Comparison of ENCODE assay signal across 20 mouse cellular contexts in the genomic region with DNA sequence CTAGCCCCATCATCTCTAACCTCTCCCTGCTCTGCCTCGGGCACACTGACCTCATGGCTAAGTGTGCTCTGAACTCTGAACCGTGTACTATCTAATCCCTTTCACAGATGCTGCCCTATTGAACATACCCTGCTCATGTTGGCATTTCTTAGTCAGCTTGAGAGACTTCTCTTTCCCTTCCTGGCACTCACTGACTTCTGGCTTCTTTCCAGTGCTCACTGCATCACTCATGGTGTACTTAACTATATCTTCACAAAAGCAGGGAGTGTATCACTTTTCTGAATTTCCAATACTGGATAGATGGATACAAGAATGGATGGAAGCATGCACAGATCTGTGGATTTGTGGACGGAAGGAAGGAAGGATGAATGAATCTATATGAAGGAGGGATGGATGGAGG.
"Had no signal": no experiment of that assay in that cellular context is flagged by ENCODE, and none has a peak within 500 bp of the region (broad histone marks: within the 10 kb centered on the region; RNA-seq: fewer than 3 reads in every experiment).

No protein-coding gene starts in this region.

- H3K9me3 ChIP-seq: kidney, embryonic 15.5 days; limb, embryonic 12.5 days; limb, embryonic 15.5 days; midbrain, embryonic 12.5 days; midbrain, embryonic 15.5 days; neural tube, embryonic 12.5 days; neural tube, embryonic 15.5 days had no signal

- H3K9ac ChIP-seq: kidney, embryonic 15.5 days; limb, embryonic 12.5 days; limb, embryonic 15.5 days; liver, embryonic 14.5 days; liver, postnatal 0 days; lung, embryonic 14.5 days; midbrain, embryonic 12.5 days; midbrain, embryonic 15.5 days; neural tube, embryonic 12.5 days; neural tube, embryonic 15.5 days had no signal

- H3K4me2 ChIP-seq: kidney, embryonic 15.5 days; limb, embryonic 12.5 days; limb, embryonic 15.5 days; liver, embryonic 11.5 days; lung, embryonic 14.5 days; midbrain, embryonic 12.5 days; midbrain, embryonic 15.5 days; neural tube, embryonic 12.5 days; neural tube, embryonic 15.5 days had no signal

- H3K36me3 ChIP-seq: kidney, embryonic 15.5 days; limb, embryonic 12.5 days; limb, embryonic 15.5 days; midbrain, embryonic 12.5 days; midbrain, embryonic 15.5 days; neural tube, embryonic 12.5 days; neural tube, embryonic 15.5 days had no signal

- H3K4me1 ChIP-seq: kidney, embryonic 15.5 days; limb, embryonic 12.5 days; limb, embryonic 15.5 days; midbrain, embryonic 12.5 days; midbrain, embryonic 15.5 days; neural tube, embryonic 12.5 days; neural tube, embryonic 15.5 days had no signal

- H3K27me3 ChIP-seq: kidney, embryonic 15.5 days; limb, embryonic 12.5 days; limb, embryonic 15.5 days; midbrain, embryonic 12.5 days; midbrain, embryonic 15.5 days; neural tube, embryonic 12.5 days; neural tube, embryonic 15.5 days had no signal

- H3K4me3 ChIP-seq: kidney, embryonic 15.5 days; limb, embryonic 12.5 days; limb, embryonic 15.5 days; midbrain, embryonic 12.5 days; midbrain, embryonic 15.5 days; neural tube, embryonic 12.5 days; neural tube, embryonic 15.5 days had no signal

- DNase-seq: kidney, adult 8-10 months; kidney, postnatal 10 days; kidney, postnatal 36 days; layer of hippocampus, postnatal 36 days; liver, postnatal 0 days; lung, embryonic 14.5 days; spleen, adult 18-20 months; thymus, adult 18-20 months; thymus, postnatal 36 days had no signal

- ATAC-seq: liver, postnatal 0 days; lung, postnatal 0 days; midbrain, embryonic 15.5 days had no signal

- H3K27ac ChIP-seq: kidney, embryonic 15.5 days; limb, embryonic 12.5 days; limb, embryonic 15.5 days; liver, embryonic 14.5 days; macrophage; midbrain, embryonic 12.5 days; midbrain, embryonic 15.5 days; neural tube, embryonic 12.5 days; neural tube, embryonic 15.5 days had no signal
